Mouse (Mus musculus) kidney, embryonic 15.5 days (tissue): ENCODE results near the gene Zbtb9. TPM values are rescaled to one million over a fixed set of nuclear protein-coding genes. Genes with fewer than 3 reads are reported as not detected.

Source experiments
- ATAC-seq: fragments of 200-750 bp; cut with Nextera tagmentation; replicated peaks from 2 replicates; pipeline ENCODE4 v1.8.0; 2017; ENCODE audit warnings: moderate TSS enrichment; ENCODE audit not compliant: low FRiP score
- H3K27ac ChIP-seq: fragments of 300-500 bp; sonication (generic); 2 replicates; pipeline ENCODE4 v1.5.1; 2015; ENCODE audit warnings: mild to moderate bottlenecking, inconsistent platforms
- H3K27me3 ChIP-seq: fragments of 300-500 bp; sonication (generic); 2 replicates; pipeline ENCODE4 v1.6.1; 2015; ENCODE audit warnings: inconsistent platforms
- H3K36me3 ChIP-seq: fragments of 300-500 bp; sonication (generic); 2 replicates; pipeline ENCODE4 v1.6.1; 2015; ENCODE audit warnings: inconsistent platforms
- H3K4me1 ChIP-seq: fragments of 300-500 bp; sonication (generic); 2 replicates; pipeline ENCODE4 v1.6.1; 2015; ENCODE audit warnings: inconsistent platforms
- H3K4me2 ChIP-seq: fragments of 300-500 bp; sonication (generic); 2 replicates; pipeline ENCODE4 v1.6.1; 2015; ENCODE audit warnings: moderate library complexity, mild to moderate bottlenecking, inconsistent platforms
- H3K4me3 ChIP-seq: fragments of 300-500 bp; sonication (generic); replicated peaks from 2 replicates; pipeline ENCODE4 v1.5.1; 2015; ENCODE audit warnings: mild to moderate bottlenecking, inconsistent platforms
- H3K9ac ChIP-seq: fragments of 300-500 bp; sonication (generic); 2 replicates; pipeline ENCODE4 v1.6.1; 2015; ENCODE audit warnings: mild to moderate bottlenecking, inconsistent platforms
- H3K9me3 ChIP-seq: fragments of 300-500 bp; sonication (generic); replicated peaks from 2 replicates; pipeline ENCODE4 v1.6.1; 2016; ENCODE audit warnings: inconsistent platforms
- WGBS: fragments of 180-500 bp; shearing (Covaris S2); methylation state at CpG from one replicate; pipeline ENCODE4 v1.1.7; 2015; ENCODE audit warnings: mixed read lengths; 5-methylcytosine and 5-hydroxymethylcytosine counted together
- polyA plus RNA-seq: library from polyadenylated mRNA; unstranded; fragments of >200 nt; fragmentation: Nextera tagmentation; extraction: Ambion mirVana; gene quantifications from 2 replicates; pipeline ENCODE4 v1.2.1, GENCODE M21; 2015

Gene Zbtb9
- polyA plus RNA-seq, 1 experiment from 2014 or later, result 18.4 TPM

GRCm38 (mm10) chr17:27004903-27005485 is 32.0 kb downstream of the Zbtb9 start:
- no peak for ATAC-seq
- WGBS, result 37% methylated on average over 19 of the region's 19 CpGs
- Histone ChIP-seq H3K4me1 (peaks cover 14% of the 10 kb centered on the region), H3K36me3 (no peaks in the 10 kb centered on the region), H3K4me2 (no peak overlapping the region), H3K4me3 (no peak overlapping the region), H3K9ac (no peak overlapping the region), H3K27me3 (0 out of 2 replicates have a peak, but pooled peaks cover 4% of the 10 kb centered on the region), H3K27ac (no peak overlapping the region), H3K9me3 (no peaks in the 10 kb centered on the region)

GRCm38 (mm10) chr17:27005644-27006043 is 32.7 kb downstream of the Zbtb9 start:
- ATAC-seq, result no peak
- Histone ChIP-seq H3K4me3 (no peak overlapping the region), H3K27me3 (0 out of 2 replicates have a peak, but pooled peaks cover 4% of the 10 kb centered on the region), H3K9ac (no peak overlapping the region), H3K27ac (no peak overlapping the region), H3K36me3 (no peaks in the 10 kb centered on the region), H3K9me3 (no peaks in the 10 kb centered on the region), H3K4me2 (no peak overlapping the region), H3K4me1 (peaks cover 11% of the 10 kb centered on the region; the same call in 1 of the 2 replicates)
- WGBS, result 58% methylated on average over 11 of the region's 11 CpGs

GRCm38 (mm10) chr17:27008277-27008676 is 35.3 kb downstream of the Zbtb9 start:
- Histone ChIP-seq H3K9me3 (no peaks in the 10 kb centered on the region), H3K36me3 (no peaks in the 10 kb centered on the region), H3K4me2 (no peak overlapping the region), H3K4me3 (no peak overlapping the region), H3K9ac (no peak overlapping the region), H3K27ac (no peak overlapping the region), H3K27me3 (0 out of 2 replicates have a peak, but pooled peaks cover 4% of the 10 kb centered on the region), H3K4me1 (peaks cover 25% of the 10 kb centered on the region)
- no peak for ATAC-seq
- WGBS, result 80% methylated on average over 2 of the region's 2 CpGs

- no peak overlapping the region for H3K27ac ChIP-seq
- peaks cover 14% of the 10 kb centered on the region for H3K4me1 ChIP-seq
- 90% methylated on average over 10 of the region's 10 CpGs for WGBS
- H3K4me3 ChIP-seq, result no peak overlapping the region
- H3K36me3 ChIP-seq, result no peaks in the 10 kb centered on the region
- no peaks in the 10 kb centered on the region for H3K27me3 ChIP-seq
- no peak overlapping the region for H3K4me2 ChIP-seq
- no peaks in the 10 kb centered on the region for H3K9me3 ChIP-seq
- ATAC-seq, result no peak
- no peak overlapping the region for H3K9ac ChIP-seq
These were observed 38.2 kb downstream of the Zbtb9 start for GRCm38 (mm10) chr17:27011167-27011566.

GRCm38 (mm10) chr17:27011998-27012672 is 39.2 kb downstream of the Zbtb9 start:
- Histone ChIP-seq H3K36me3 (no peaks in the 10 kb centered on the region), H3K4me2 (peak overlapping the region; percentile 29), H3K9ac (no peak overlapping the region), H3K4me3 (no peak overlapping the region), H3K27me3 (no peaks in the 10 kb centered on the region), H3K27ac (peak overlapping the region; percentile 49; the same call in 1 of the 2 replicates), H3K4me1 (peaks cover 14% of the 10 kb centered on the region), H3K9me3 (no peaks in the 10 kb centered on the region)
- WGBS, result 46% methylated on average over 14 of the region's 14 CpGs
- ATAC-seq, result no peak

- peak overlapping the region; percentile 29; the same call in 1 of the 2 replicates for H3K4me2 ChIP-seq
- H3K27ac ChIP-seq, result peak overlapping the region; percentile 49; the same call in 1 of the 2 replicates
- no peaks in the 10 kb centered on the region for H3K9me3 ChIP-seq
- ATAC-seq, result no peak
- H3K4me3 ChIP-seq, result no peak overlapping the region
- H3K9ac ChIP-seq, result no peak overlapping the region
- 23% methylated on average over 6 of the region's 6 CpGs for WGBS
- peaks cover 18% of the 10 kb centered on the region for H3K4me1 ChIP-seq
- no peaks in the 10 kb centered on the region for H3K27me3 ChIP-seq
- no peaks in the 10 kb centered on the region for H3K36me3 ChIP-seq
These were observed 39.9 kb downstream of the Zbtb9 start for GRCm38 (mm10) chr17:27012909-27013308.

GRCm38 (mm10) chr17:27017564-27018499 is 44.9 kb downstream of the Zbtb9 start:
- Histone ChIP-seq H3K9me3 (no peaks in the 10 kb centered on the region), H3K4me3 (peak overlapping the region; percentile 52), H3K9ac (peak overlapping the region; percentile 49), H3K4me1 (peaks cover 16% of the 10 kb centered on the region), H3K4me2 (peak overlapping the region; percentile 70), H3K36me3 (peaks cover 35% of the 10 kb centered on the region), H3K27me3 (no peaks in the 10 kb centered on the region), H3K27ac (peak overlapping the region; percentile 79)
- peak; percentile 74 for ATAC-seq
- WGBS, result 9% methylated on average over 34 of the region's 34 CpGs

GRCm38 (mm10) chr17:27018555-27019196 is 45.7 kb downstream of the Zbtb9 start:
- H3K27me3 ChIP-seq, result no peaks in the 10 kb centered on the region
- 33% methylated on average over 12 of the region's 12 CpGs for WGBS
- H3K4me3 ChIP-seq, result peak overlapping the region; percentile 52
- peaks cover 42% of the 10 kb centered on the region for H3K36me3 ChIP-seq
- H3K4me2 ChIP-seq, result peak overlapping the region; percentile 70
- peaks cover 13% of the 10 kb centered on the region for H3K4me1 ChIP-seq
- peak overlapping the region; percentile 49 for H3K9ac ChIP-seq
- H3K9me3 ChIP-seq, result no peaks in the 10 kb centered on the region
- ATAC-seq, result no peak
- peak overlapping the region; percentile 79 for H3K27ac ChIP-seq

- peaks cover 13% of the 10 kb centered on the region for H3K4me1 ChIP-seq
- no peak overlapping the region for H3K27ac ChIP-seq
- no peak overlapping the region for H3K4me2 ChIP-seq
- H3K4me3 ChIP-seq, result no peak overlapping the region
- WGBS, result 91% methylated on average over 14 of the region's 14 CpGs
- no peaks in the 10 kb centered on the region for H3K9me3 ChIP-seq
- H3K36me3 ChIP-seq, result peaks cover 65% of the 10 kb centered on the region
- no peak for ATAC-seq
- no peak overlapping the region for H3K9ac ChIP-seq
- H3K27me3 ChIP-seq, result no peaks in the 10 kb centered on the region
These were observed 48.1 kb downstream of the Zbtb9 start for GRCm38 (mm10) chr17:27021076-27021475.

GRCm38 (mm10) chr17:27021736-27022135 is 48.8 kb downstream of the Zbtb9 start:
- WGBS, result 92% methylated on average over 9 of the region's 9 CpGs

GRCm38 (mm10) chr17:27023342-27023741 is 50.4 kb downstream of the Zbtb9 start:
- ATAC-seq, result no peak
- H3K9me3 ChIP-seq, result no peaks in the 10 kb centered on the region
- H3K4me3 ChIP-seq, result no peak overlapping the region
- peaks cover 70% of the 10 kb centered on the region for H3K36me3 ChIP-seq
- no peak overlapping the region for H3K4me2 ChIP-seq
- no peak overlapping the region for H3K9ac ChIP-seq
- no peaks in the 10 kb centered on the region for H3K27me3 ChIP-seq
- no peak overlapping the region for H3K27ac ChIP-seq
- WGBS, result 88% methylated on average over 4 of the region's 4 CpGs
- H3K4me1 ChIP-seq, result peaks cover 14% of the 10 kb centered on the region

More at GRCm38 (mm10) chr17:27021736-27022135, 48.8 kb downstream of the Zbtb9 start:
- Histone ChIP-seq H3K4me1 (peaks cover 13% of the 10 kb centered on the region), H3K36me3 (peaks cover 70% of the 10 kb centered on the region), H3K27ac (no peak overlapping the region), H3K9me3 (no peaks in the 10 kb centered on the region), H3K4me3 (no peak overlapping the region), H3K27me3 (no peaks in the 10 kb centered on the region), H3K4me2 (no peak overlapping the region), H3K9ac (no peak overlapping the region)
- no peak for ATAC-seq
